9 mouse cellular contexts compared by ENCODE assay signal in genomic region chr9:21792644-21793043, GRCm38 (mm10). TPM values are rescaled to one million over a fixed set of nuclear protein-coding genes. Genes with fewer than 3 reads are reported as not detected.
DNase-seq lines count a peak whose midpoint lies in the region; ATAC-seq and TF ChIP-seq lines count a peak whose summit lies in the region.
"Had no signal": no experiment of that assay in that cellular context is flagged by ENCODE, and none has a peak within 500 bp of the region (broad histone marks: within the 10 kb centered on the region; RNA-seq: fewer than 3 reads in every experiment).

No protein-coding gene starts in this region.

- TF ChIP-seq CTCF in C2C12 (IDR thresholded peaks at IDR 0.05; ENCODE audit: control insufficient read depth, insufficient read depth, insufficient read length): no peak
- TF ChIP-seq CTCF in left cerebral cortex, adult 2 months (IDR thresholded peaks at IDR 0.05): no peak

- 0 out of 2 replicates have a peak overlapping the region, but pooled peaks have one; percentile 15 for H3K27ac ChIP-seq in hindbrain, embryonic 15.5 days (replicated peaks)
- H3K27ac ChIP-seq in left cerebral cortex, adult 2 months: no peak overlapping the region; the same call in 1 of the 2 replicates
- H3K27ac ChIP-seq in midbrain, embryonic 13.5 days: no peak overlapping the region
- H3K27ac ChIP-seq: midbrain, embryonic 12.5 days had no signal

- H3K4me2 ChIP-seq in hindbrain, embryonic 15.5 days: no peak overlapping the region
- no peak overlapping the region for H3K4me2 ChIP-seq in midbrain, embryonic 13.5 days (replicated peaks)
- H3K4me2 ChIP-seq: midbrain, embryonic 12.5 days had no signal

- WGBS in hindbrain, embryonic 15.5 days: 33% methylated on average over 8 of the region's 8 CpGs
- 75% methylated on average over 8 of the region's 8 CpGs for WGBS in midbrain, embryonic 13.5 days

- H3K4me3 ChIP-seq in C2C12 (ENCODE audit: insufficient read depth, poor library complexity, severe bottlenecking): no peak overlapping the region
- no peak overlapping the region for H3K4me3 ChIP-seq in hindbrain, embryonic 15.5 days
- H3K4me3 ChIP-seq in left cerebral cortex, adult 2 months: no peak overlapping the region
- no peak overlapping the region for H3K4me3 ChIP-seq in midbrain, embryonic 13.5 days (replicated peaks)
- H3K4me3 ChIP-seq: midbrain, embryonic 12.5 days had no signal

- H3K4me1 ChIP-seq in hindbrain, embryonic 15.5 days (replicated peaks): peaks cover 21% of the 10 kb centered on the region
- peaks cover 7% of the 10 kb centered on the region for H3K4me1 ChIP-seq in midbrain, embryonic 13.5 days (replicated peaks)

- peaks cover 52% of the 10 kb centered on the region for H3K79me3 ChIP-seq in C2C12 (ENCODE audit: low read depth)

- no peak overlapping the region for H3K9ac ChIP-seq in hindbrain, embryonic 15.5 days
- no peak overlapping the region for H3K9ac ChIP-seq in midbrain, embryonic 13.5 days (replicated peaks)
- H3K9ac ChIP-seq: midbrain, embryonic 12.5 days had no signal

- intact Hi-C loops in left cerebral cortex, adult 2 months (cut with DNase I): no loop called here

- no peaks in the 10 kb centered on the region for H3K27me3 ChIP-seq in C2C12 (ENCODE audit: control insufficient read depth, insufficient read depth, insufficient read length)
- H3K27me3 ChIP-seq in hindbrain, embryonic 15.5 days: peaks cover 2% of the 10 kb centered on the region; the same call in 1 of the 2 replicates
- no peaks in the 10 kb centered on the region for H3K27me3 ChIP-seq in midbrain, embryonic 13.5 days
- H3K27me3 ChIP-seq: midbrain, embryonic 12.5 days had no signal

- H3K79me2 ChIP-seq in C2C12 (ENCODE audit: control insufficient read depth, insufficient read depth): peaks cover 97% of the 10 kb centered on the region

- peak; percentile 42 for DNase-seq in adrenal gland, adult 8-10 months
- peak; percentile 36 to 78 for DNase-seq in frontal cortex, adult 2 months (ENCODE audit: extremely low spot score in 1 of 2, low spot score in 1 of 2)
- peak; percentile 44 to 47 for DNase-seq in left cerebral cortex, adult 2 months (ENCODE audit: extremely low spot score in 1 of 2, low spot score in 2 of 2)
- no peak for DNase-seq in spleen, postnatal 4 days (ENCODE audit: low spot score in 2 of 2)
- no peak for DNase-seq in embryo, embryonic 9.5 days (ENCODE audit: extremely low spot score)

- H3K36me3 ChIP-seq in C2C12 (ENCODE audit: control insufficient read depth, insufficient read depth): peaks cover 51% of the 10 kb centered on the region
- no peaks in the 10 kb centered on the region for H3K36me3 ChIP-seq in hindbrain, embryonic 15.5 days
- peaks cover 14% of the 10 kb centered on the region for H3K36me3 ChIP-seq in midbrain, embryonic 13.5 days

- H3ac ChIP-seq in C2C12 (ENCODE audit: control insufficient read depth, insufficient read length, low read depth): no peak overlapping the region

- H3K9me3 ChIP-seq in hindbrain, embryonic 15.5 days: no peaks in the 10 kb centered on the region
- H3K9me3 ChIP-seq in midbrain, embryonic 13.5 days: no peaks in the 10 kb centered on the region
- H3K9me3 ChIP-seq: midbrain, embryonic 12.5 days had no signal

- 0 out of 2 replicates have a peak, but pooled peaks have one; percentile 52 for ATAC-seq in hindbrain, embryonic 15.5 days (ENCODE audit: low FRiP score, low read depth)
- ATAC-seq in midbrain, embryonic 13.5 days: peak; percentile 66

TF ChIP-seq in C2C12, 6 proteins besides CTCF, POLR2A, EP300 and RAD21:
- TF ChIP-seq CEBPB (IDR thresholded peaks at IDR 0.05; ENCODE audit: low read depth): no peak
- peak; percentile 97 for TF ChIP-seq MYOD1 (IDR thresholded peaks at IDR 0.05; ENCODE audit: control insufficient read depth, insufficient read length, low read depth)
- no peak for TF ChIP-seq MYOG (IDR thresholded peaks at IDR 0.05; ENCODE audit: control insufficient read depth, extremely low read depth, insufficient read length)
- TF ChIP-seq MAX (IDR thresholded peaks at IDR 0.05): peak; percentile 12

RNA-seq across cellular contexts. Expression of gene Kank2, which starts 5.9 kb away (rescaled TPM):
- polyA plus RNA-seq in C2C12 (2012; fragmentation: generic; extraction: Trizol): 43.3 TPM
- total RNA-seq in adrenal gland, adult 8-10 months (2022): 10 to 100 TPM; 35.0 to 58.9 (median 47.5) TPM
- 7.9 and 8.0 TPM in 2 replicates for polyA plus RNA-seq in frontal cortex, adult 2 months (2012; rRNA removed)
- 5.2 and 5.8 TPM in 2 replicates for polyA plus RNA-seq in hindbrain, embryonic 15.5 days (2015; fragmentation: Nextera tagmentation; extraction: Ambion mirVana)
- 1 to 10 TPM; 8.5 to 8.8 TPM for total RNA-seq in left cerebral cortex, adult 2 months (2021)
- 3.3 and 4.3 TPM in 2 replicates for polyA plus RNA-seq in midbrain, embryonic 13.5 days (2015; fragmentation: Nextera tagmentation; extraction: Ambion mirVana)

RNA-seq across cellular contexts. Expression of gene Spc24, which starts 32.5 kb away (rescaled TPM):
- 80.1 TPM for polyA plus RNA-seq in C2C12 (2012; fragmentation: generic; extraction: Trizol)
- 1 to 10 TPM in 3 of 4 experiments, under 1 TPM in 1; 0.32 to 4.9 (median 2.1) TPM for total RNA-seq in adrenal gland, adult 8-10 months (2022)
- 3.3 and 3.8 TPM in 2 replicates for polyA plus RNA-seq in frontal cortex, adult 2 months (2012; rRNA removed)
- polyA plus RNA-seq in hindbrain, embryonic 15.5 days (2015; fragmentation: Nextera tagmentation; extraction: Ambion mirVana): 26.4 and 27.2 TPM in 2 replicates
- 1 to 10 TPM; 1.7 to 2.4 TPM for total RNA-seq in left cerebral cortex, adult 2 months (2021)
- 36.2 and 44.6 TPM in 2 replicates for polyA plus RNA-seq in midbrain, embryonic 13.5 days (2015; fragmentation: Nextera tagmentation; extraction: Ambion mirVana)

RNA-seq across cellular contexts. Expression of gene Angptl8, which starts 42.7 kb away (rescaled TPM):
- 0.04 TPM for polyA plus RNA-seq in C2C12 (2012; fragmentation: generic; extraction: Trizol)
- 10 to 100 TPM in 2 of 4 experiments, 1 to 10 TPM in 2; 1.5 to 12.0 (median 7.7) TPM for total RNA-seq in adrenal gland, adult 8-10 months (2022)
- not detected in 2 replicates for polyA plus RNA-seq in frontal cortex, adult 2 months (2012; rRNA removed)
- 0.88 TPM in 2 replicates for polyA plus RNA-seq in hindbrain, embryonic 15.5 days (2015; fragmentation: Nextera tagmentation; extraction: Ambion mirVana)
- not detected for total RNA-seq in left cerebral cortex, adult 2 months (2021)
- polyA plus RNA-seq in midbrain, embryonic 13.5 days (2015; fragmentation: Nextera tagmentation; extraction: Ambion mirVana): 0.24 and 0.43 TPM in 2 replicates

RNA-seq across cellular contexts. Expression of gene Dock6, which starts 59.8 kb away (rescaled TPM):
- 12.1 TPM for polyA plus RNA-seq in C2C12 (2012; fragmentation: generic; extraction: Trizol)
- total RNA-seq in adrenal gland, adult 8-10 months (2022): 10 to 100 TPM; 34.3 to 80.5 (median 56.4) TPM
- 47.7 and 50.1 TPM in 2 replicates for polyA plus RNA-seq in frontal cortex, adult 2 months (2012; rRNA removed)
- polyA plus RNA-seq in hindbrain, embryonic 15.5 days (2015; fragmentation: Nextera tagmentation; extraction: Ambion mirVana): 16.4 and 21.2 TPM in 2 replicates
- 10 to 100 TPM; 15.8 to 18.1 TPM for total RNA-seq in left cerebral cortex, adult 2 months (2021)
- polyA plus RNA-seq in midbrain, embryonic 13.5 days (2015; fragmentation: Nextera tagmentation; extraction: Ambion mirVana): 14.2 and 17.0 TPM in 2 replicates

Comparison
In these comparisons a context has a peak if more than half of its experiments do, and no peak if none do; other contexts are left out.
1. DNase-seq: peak in adrenal gland, adult 8-10 months (single experiment), frontal cortex, adult 2 months (2 of 2) and left cerebral cortex, adult 2 months (2 of 2); none in spleen, postnatal 4 days (0 of 2) and embryo, embryonic 9.5 days (single experiment).